Mouse (Mus musculus): ENCODE measurements around the gene Dcst1. TPM values are rescaled to one million over a fixed set of nuclear protein-coding genes. Genes with fewer than 3 reads are reported as not detected.

Dcst1 gene
- total RNA-seq, 1 experiment from 2014 or later = 0.55 TPM

GRCm38 (mm10) chr3:89332013-89332412, 33.0 kb downstream of the Dcst1 start:
- DNase-seq = no peak

DNA sequence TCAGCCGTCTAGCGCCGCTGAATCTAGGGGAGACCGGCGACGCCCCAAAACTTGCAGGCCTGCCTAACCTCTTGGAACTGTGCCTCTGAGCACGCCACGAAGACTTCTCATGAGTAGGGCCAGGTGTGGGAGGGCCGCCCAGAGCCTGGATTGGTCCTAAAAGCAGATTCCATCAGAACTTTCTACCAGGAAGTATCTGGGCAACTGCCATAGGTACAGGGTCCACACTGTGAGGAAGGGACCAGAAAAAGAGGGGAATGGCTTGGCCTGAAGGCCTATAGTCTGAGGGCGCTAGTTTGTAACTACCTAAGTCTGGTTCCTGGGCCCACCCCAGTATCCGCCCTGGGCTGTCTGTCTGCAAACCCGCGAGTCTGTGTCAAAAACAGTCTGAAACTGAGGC, 33.5 kb downstream of the Dcst1 start:
- no peak for DNase-seq

DNA sequence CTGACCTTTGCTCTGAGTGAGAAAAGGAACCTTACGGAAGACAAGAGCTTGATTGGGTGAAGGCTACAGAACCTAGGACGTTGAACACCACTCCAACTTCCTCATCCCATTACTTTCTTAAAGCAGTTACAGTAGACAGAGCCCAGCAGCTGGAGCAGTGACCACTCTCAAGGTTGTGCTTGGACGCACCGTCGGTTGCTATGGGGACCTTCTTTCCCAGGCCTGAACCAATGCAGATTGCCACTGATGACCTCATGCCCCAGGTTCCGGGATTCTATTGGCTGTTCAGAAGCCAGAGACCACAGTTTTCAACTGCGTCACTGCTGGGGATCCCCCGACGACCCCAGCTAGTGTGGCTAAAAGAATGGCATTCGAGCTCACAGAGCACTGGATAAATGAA, 34.1 kb downstream of the Dcst1 start:
- peak; percentile 59 for DNase-seq

GRCm38 (mm10) chr3:89330346-89330745, 34.7 kb downstream of the Dcst1 start:
- DNase-seq = no peak

DNA sequence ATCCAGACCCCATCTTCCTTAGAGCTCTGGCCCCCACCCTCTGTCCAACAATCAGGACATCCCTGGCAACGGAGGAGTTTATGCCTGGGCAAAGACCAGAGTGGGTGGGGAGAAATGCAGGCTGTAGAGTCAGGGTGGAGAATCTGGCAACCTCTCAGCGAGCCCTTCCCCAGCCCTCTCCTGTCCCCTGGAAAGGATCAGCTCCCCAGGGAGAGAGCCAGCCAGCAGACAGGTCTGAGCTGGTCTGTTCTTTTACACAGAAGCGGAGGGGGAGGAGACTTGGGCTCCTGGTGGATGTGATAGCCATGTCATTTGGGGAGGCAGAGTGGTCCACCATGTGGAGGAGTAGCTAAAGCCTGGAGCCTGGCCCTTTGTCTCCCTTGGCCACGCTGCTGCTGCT, 36.4 kb downstream of the Dcst1 start:
- no peak for DNase-seq

DNA sequence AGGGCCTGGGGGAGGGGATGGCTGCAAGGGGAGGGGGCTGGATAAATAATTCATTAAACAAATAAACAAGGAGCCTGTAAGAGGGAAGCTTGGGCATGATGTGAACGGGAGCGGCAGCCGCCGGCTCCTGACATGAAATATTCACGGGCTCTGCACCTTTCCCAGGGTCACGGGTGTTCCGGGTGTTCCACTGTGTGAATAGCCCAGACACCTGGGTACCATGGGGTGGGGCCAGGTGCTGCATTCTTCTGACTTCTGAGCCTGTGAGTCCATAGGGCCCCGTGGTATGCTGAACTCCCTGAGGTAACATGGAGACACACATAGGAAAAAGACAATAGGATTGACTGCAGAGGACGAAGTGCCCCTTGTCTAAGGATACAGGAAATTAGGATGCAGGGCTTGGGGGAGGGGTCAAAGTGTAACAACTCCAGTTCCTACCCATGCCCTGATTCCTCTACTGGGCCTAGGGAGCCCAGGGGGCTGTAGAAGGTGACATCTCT, 37.6 kb downstream of the Dcst1 start:
- DNase-seq = no peak

DNA sequence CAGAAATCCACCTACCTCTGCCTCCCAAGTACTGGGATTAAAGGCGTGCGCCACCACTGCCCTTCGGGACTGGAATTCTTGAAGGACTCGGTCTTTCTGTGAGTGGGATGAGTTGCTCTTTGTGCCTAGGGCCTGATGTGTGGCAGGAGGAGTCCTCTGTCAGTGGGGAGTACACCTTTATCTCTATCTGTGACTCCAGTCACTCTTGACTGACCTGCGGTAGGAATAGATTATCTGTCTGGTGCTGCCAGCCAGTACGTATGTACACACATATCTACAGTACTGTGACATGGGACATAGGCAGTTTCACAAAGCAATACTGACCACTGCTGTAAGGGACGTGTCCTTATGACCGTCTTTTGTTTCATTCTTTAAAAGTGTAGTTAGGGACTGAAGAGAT, 39.2 kb downstream of the Dcst1 start:
- no peak for DNase-seq

DNA sequence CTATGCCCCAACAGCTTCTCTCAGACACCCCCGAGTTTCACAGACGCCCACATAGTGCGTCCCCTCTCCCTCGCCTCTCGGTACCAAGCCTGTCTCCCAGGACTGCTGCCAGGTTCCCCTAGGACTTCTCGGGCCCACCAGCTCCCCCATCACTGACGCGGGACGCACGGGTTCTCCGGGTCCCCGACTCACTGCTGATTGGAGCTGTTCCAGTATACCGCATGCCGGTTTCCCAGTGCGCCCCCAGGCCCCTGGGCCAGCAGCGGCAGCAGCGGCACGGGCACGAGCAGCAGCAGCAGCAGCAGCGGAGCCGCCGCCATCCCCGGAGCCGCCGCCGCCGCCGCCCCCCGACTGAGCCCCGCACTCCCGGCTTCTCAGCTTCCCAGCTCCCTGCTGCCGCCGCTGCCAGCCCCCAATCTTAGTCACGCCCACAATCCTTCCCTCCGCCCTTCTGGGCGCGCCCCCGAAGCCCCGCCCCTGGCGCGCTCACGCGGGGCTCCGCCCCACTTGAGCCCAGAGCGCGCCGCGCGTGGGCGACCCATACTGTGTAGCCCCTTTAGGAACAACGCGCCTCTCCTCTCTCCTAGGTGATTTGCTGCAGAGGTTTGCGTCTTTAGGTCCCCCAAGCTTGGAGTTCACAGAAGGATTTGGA, 42.4 kb downstream of the Dcst1 start, which contains the start of gene Efna3:
Gene Efna3, minus strand, starts transcription at position 452 of the 652 bp plus-strand sequence.
- DNase-seq = peak; percentile 76

GRCm38 (mm10) chr3:89322131-89322500, 42.9 kb downstream of the Dcst1 start:
- DNase-seq = no peak

DNA sequence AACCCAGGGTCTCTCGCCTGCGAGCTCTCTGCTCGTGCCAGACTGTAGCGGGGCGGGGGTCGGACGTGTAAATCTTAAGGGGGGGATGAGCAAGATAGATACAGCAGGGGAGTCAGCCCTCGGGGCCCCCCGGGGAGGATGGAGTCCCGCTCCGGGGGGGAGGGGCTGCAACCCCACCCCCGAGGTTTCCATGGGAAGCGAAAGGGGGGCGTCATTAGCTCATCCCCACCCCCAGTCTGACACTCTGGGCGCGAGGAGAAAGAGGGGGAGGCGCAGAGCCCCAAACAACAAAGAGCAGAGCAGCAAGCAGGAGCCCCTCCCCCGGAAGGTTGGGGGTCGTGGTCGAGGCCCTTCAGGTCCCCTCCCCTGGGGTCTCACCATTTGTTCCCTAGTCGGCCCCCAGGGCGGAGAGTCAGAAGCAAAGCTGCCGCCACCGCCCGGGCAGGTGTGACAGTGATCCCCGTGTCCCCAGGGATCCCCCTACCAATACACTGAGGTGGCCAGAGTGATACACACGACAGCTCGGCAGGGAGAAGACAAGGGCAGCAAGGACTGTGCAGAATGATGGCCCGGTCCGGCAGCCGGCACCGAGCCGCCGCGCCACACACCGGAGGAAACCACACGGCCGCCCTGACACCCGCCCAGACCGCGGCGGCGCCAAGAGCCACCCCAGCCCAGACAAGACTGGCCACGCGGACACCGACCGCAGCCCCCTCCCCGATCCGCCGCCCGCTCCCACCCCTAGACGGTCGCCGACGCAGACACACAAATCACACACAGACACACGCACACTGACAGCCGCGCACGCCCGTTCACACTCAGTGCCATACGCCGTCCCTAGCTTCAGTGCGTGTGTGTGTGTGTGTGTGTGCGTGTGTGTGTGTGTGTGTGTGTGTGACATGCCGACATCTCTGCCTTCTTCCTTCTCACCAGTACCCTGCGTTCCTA, 43.6 kb downstream of the Dcst1 start:
- DNase-seq = no peak

GRCm38 (mm10) chr3:89320581-89321182, 44.4 kb downstream of the Dcst1 start:
- DNase-seq = peak; percentile 45

GRCm38 (mm10) chr3:89319591-89320350, 45.3 kb downstream of the Dcst1 start:
- no peak for DNase-seq

- no peak for DNase-seq
These were observed 46.0 kb downstream of the Dcst1 start for GRCm38 (mm10) chr3:89318971-89319590.

DNA sequence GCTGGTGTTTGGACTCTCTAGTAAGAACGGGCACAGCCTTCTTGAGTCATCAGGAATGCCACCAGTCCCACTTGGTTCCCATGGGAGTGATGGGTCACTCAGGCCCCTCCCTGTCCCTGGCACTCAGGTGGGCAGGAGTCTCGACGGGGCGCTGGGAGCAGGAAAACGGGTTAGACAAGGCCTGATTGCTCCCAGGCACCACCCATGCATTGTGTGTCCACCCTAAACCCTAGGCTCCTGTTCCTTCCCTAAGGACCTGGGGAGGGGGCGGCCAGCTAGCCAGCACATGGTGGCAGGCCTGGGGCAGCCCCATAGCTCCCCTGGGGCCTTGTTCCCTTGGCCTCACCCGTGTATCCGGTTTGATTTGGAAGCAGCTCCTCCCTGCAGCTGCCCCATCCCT, 46.7 kb downstream of the Dcst1 start:
- no peak for DNase-seq

GRCm38 (mm10) chr3:89317246-89317645, 47.8 kb downstream of the Dcst1 start:
- DNase-seq = no peak

GRCm38 (mm10) chr3:89316833-89317232, 48.2 kb downstream of the Dcst1 start:
- peak; percentile 78 for DNase-seq

DNA sequence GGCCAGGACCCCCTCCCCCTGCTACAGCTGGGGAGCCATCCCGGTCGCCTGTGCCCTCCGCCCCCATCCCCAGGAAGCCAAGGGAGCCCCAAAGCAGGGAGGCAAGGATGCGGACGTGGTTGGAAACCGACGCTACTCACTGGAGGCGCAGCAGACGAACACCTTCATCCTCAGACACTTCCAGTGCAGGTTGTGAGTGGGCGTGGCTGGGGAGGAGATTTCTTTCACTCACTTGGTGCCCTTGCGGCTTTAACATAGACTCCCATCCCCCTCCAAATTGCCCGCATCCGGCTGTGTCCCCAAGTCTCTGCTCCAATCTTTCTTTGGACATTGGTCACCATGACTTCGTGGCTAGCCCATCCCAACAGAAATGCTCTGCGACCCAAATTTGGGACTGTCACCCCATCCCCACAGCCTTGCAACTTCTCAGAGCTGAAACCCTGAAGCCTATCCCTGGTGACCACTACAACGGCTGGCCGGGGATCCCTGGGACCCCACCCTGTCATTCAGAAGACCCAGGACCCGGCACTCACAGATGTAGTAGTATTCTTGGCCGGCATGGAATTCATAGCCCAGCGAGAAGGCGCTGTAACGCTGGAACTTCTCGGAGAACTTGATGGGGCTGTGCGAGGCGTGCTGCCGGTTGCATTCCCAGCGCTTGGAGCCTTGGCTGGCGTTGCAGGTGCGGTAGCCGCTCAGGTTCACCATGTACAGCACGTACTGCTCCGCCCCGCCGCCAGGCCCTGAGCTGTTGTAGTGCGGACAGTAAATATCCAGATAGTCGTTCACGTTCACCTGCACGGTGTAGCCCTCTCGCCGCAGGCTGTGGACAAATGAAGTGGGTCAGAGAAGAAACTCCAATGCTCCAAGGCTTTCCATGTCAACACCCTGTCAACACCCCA, 48.9 kb downstream of the Dcst1 start:
- DNase-seq = no peak

- peak; percentile 78 for DNase-seq
These were observed 49.7 kb downstream of the Dcst1 start for GRCm38 (mm10) chr3:89315195-89315929.

GRCm38 (mm10) chr3:89314791-89315190, 50.3 kb downstream of the Dcst1 start:
- no peak for DNase-seq

DNA sequence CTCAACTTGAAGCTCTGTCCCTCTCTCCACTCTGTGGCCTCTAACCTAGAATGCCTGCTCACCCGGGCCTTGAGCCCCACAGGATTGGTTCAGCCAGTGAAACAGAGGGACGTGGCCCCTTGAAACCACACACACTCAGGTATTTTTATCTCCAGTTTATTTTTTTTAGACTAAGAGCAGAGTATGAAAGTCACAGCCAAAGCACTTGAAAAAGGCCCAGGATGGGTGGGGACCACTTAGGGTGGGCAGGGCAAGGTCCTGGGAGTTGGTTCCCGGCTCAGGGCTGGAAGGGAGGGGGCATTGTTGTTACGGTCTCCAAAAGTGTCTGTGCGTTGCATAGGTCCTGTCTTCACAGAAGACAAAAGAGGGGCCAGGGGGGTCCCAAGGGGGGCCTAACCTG, 50.7 kb downstream of the Dcst1 start:
- no peak for DNase-seq

Data from adrenal gland, postnatal 25 days (tissue).